Mouse (Mus musculus) layer of hippocampus, adult 9-10 months (tissue): ENCODE measurements at regions not wholly inside any gene's neighbourhood (a gene's known extent, or its start where the extent isn't known, plus 50 kb on each side); places are given as distances from the start of the nearest gene placed in this dataset.
A peak's percentile ranks its signal among the peaks of the same experiment; 100 is the strongest.
"Not testable (repeated sequence)": the region's sequence is repeated elsewhere in the genome, so short reads cannot be mapped to it uniquely, and the experiment has no call there.

Experiments used
- DNase-seq: peaks from one replicate; pipeline ENCODE4 v3.0.0; 2022; ENCODE audit warnings: low spot score

DNA sequence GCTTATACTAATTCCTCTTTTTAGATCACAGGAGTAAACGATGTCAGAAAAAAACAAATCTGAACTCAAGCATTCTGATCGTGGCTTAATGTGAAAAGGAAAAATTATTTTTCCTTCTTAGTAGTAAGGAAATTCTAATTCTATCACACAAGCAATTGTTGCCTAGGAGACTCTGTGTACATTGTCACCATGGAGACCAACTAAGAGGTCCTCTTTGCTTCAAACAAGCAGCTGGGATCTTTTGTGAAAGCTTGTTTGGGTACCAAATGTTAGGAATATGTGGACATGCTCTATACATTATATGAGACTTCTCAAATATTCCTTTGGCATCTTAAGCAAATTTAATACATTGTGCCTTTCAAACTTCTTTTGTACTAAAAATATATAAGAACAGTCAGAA is 345.9 kb upstream of the Atp10a start:
- peak; percentile 21 for DNase-seq

- no peak for DNase-seq
Observed at GRCm38 (mm10) chr7:58322381-58322780, 333.6 kb upstream of the Atp10a start.

- DNase-seq, result no peak
Observed at GRCm38 (mm10) chr7:58367384-58367783, 288.6 kb upstream of the Atp10a start.

DNA sequence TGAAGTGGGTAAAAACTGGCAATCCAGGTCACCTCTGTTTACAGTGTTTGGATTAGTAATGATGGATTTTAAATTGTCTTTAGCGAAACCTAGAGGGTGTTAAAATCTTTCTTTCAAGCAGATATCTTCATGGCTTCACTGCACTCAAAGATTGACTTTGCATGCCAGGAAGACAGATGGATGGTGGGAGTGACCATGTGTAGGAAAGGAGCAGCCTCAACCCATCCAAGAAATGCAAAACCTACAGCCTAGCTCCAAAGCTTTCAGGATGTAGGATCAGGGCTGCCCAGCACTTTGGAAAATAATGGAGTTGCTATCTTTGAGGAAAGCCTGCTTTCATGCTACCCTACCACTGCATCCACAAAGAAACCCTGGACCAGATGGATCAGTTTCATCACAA is 272.6 kb upstream of the Atp10a start:
- peak; percentile 44 for DNase-seq

DNA sequence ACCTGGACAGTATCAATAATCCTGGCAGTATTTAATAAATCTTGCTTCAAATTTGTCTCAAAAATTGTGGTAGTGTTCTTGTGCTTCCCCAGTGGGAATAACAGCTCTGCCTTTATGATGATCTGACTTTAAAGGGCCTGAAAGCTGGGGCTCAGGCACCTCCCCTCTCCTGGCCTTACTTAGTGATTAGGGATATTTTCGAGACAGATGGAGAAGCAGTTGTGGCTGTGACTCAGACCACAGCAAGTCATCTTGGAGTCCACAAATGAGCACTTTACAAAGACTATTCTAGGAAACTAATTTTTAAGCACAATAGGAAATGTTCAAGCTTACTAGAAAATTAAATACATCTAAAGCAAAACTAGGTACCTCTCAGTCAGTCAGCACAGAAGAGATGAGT is 267.6 kb upstream of the Atp10a start:
- no peak for DNase-seq

GRCm38 (mm10) chr7:58392391-58393115 is 263.4 kb upstream of the Atp10a start:
- DNase-seq, result no peak

DNA sequence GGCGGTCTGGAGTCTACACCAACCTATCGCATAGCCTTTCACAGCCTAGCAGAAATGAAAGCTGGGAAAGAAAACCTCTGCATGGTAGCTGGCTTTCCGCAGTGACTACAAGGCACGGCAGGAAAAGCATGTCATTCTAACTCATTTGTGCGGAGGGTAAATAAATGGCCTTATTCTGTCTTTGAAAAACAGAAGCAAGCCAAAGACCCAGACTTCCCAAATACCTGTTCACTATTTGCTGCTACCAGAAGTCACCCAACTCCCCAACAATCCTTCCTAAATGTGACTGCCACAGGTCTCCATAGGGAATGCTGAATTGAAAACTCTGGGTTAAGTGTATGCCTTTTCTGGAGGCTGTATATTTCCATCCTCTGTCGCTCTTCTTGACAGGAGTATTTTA is 258.0 kb upstream of the Atp10a start:
- no peak for DNase-seq

DNA sequence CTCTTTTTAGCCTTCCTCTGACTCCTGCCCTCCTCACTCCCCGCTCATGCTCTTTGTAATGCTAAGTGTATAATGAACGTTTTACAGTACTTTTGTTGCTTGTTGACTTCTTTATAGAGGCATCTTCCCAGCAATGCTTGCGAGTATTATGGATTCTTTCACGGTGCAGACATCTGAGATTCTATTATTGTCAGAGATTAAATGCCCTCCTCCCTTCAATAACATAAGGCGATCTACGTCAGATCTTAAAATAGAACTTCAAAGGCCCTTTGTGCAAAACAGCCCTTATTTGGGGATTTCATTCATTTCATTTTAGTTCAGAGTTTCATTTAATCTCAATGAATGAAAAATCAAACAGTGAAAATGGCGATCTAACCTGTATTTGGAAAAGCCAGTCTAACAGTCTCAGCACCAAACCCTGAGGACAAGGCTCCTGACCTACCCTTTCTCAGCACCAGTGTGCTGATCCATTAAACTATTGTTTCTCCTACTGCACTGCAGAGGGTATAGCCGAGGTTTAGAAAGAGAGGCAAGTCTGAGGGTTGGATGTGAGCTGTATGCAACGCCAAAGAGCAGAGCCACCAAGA is 257.3 kb upstream of the Atp10a start:
- no peak for DNase-seq

- DNase-seq, result peak; percentile 90
Observed at GRCm38 (mm10) chr7:58399145-58399604, 256.8 kb upstream of the Atp10a start.

GRCm38 (mm10) chr7:58399651-58400050 is 256.3 kb upstream of the Atp10a start:
- DNase-seq, result peak; percentile 31

- no peak for DNase-seq
Observed at GRCm38 (mm10) chr7:58400594-58400993, 255.4 kb upstream of the Atp10a start.

- DNase-seq, result no peak
Observed at GRCm38 (mm10) chr7:58436888-58437625, 218.9 kb upstream of the Atp10a start.

DNA sequence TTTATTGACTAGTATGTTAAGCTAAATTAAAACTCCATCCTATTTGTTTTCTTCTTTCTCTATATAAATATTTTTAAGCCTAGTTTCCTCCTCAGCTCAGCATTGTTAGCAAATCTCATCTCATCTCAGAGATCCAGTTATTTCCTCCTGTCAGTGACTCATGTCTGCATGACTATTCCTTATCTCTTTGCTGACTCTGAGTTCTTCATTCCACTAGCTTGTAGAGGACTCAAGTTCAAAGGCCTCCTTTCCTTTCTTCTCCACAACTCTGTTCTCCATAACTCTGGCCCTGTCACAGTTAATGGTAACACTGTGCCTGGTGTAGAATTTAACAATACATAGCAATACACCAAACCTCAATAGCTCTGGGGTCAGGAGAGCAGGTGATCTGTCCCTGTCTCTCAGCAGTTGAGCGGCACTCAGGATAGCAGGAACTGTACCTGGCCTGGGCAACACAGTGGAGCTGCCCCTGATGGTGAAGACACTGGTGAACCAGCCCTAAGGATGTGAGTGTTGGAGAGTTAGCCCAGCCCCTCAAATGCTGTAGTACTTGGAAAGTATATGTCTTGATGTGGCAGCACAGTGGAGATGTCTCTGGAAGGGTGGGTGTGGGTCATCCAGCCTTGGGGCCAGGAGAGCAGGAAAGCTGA is 213.3 kb upstream of the Atp10a start:
- no peak for DNase-seq

DNA sequence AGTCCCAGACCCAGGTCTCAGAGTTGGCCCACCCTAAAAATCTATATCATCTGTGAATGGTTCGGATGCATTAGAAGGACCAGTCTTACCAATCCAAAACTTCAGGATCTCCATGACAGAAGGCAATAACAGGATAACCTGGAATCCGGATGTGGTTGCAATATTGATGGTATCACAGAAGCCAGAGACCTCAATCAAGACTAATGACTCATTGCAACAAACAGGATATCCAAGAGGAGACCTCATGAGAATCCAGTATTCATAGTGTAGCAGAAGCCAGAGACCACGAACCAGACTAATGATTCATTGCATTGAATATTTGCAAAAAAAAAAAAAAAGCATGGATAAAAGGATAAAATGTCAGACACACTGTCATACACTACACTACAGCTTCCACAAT is 212.7 kb upstream of the Atp10a start:
- DNase-seq, result no peak

- no peak for DNase-seq
Observed at GRCm38 (mm10) chr7:58445781-58446180, 210.2 kb upstream of the Atp10a start.

GRCm38 (mm10) chr7:58446261-58446660 is 209.7 kb upstream of the Atp10a start:
- no peak for DNase-seq

DNA sequence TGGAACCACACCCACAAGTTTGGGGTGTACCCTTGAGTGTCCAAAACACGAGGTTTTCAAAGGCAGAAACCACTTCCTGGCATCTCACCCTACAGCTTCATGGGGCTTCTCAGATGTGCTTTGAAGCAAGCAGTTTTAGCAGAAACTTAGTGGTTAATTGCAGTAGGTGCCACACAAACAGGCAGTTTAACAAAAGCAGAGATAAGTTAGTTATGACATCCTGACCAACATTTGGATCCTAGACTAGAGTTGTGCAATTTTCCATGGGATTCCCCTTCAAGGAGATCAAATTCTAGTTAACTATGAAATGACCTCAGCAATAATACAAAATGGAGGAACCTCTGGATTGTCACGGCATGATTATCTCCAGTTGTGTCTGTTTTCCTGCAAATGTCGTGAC is 207.2 kb upstream of the Atp10a start:
- DNase-seq, result no peak

- DNase-seq, result no peak
Observed at GRCm38 (mm10) chr7:58451981-58452380, 204.0 kb upstream of the Atp10a start.

GRCm38 (mm10) chr7:58458146-58458545 is 197.8 kb upstream of the Atp10a start:
- DNase-seq, result not testable (repeated sequence)

DNA sequence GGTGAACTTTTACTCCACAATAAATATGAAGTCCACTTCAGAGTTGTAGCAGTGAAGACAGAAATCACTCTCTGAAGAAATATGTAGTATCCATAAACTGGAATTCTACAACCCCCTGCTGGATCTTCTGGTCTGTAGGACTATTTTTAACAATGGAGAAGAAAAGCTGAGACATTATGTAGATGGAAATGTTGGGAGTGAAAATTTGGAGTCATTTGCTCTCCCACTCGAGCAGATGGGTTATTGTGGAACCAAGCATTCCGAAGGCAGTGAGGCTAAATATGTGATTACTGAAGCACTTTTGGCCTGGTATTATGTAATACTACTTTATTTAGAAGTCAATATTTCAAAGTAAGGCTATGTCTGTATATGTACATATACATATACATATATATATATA is 195.0 kb upstream of the Atp10a start:
- peak; percentile 18 for DNase-seq

DNA sequence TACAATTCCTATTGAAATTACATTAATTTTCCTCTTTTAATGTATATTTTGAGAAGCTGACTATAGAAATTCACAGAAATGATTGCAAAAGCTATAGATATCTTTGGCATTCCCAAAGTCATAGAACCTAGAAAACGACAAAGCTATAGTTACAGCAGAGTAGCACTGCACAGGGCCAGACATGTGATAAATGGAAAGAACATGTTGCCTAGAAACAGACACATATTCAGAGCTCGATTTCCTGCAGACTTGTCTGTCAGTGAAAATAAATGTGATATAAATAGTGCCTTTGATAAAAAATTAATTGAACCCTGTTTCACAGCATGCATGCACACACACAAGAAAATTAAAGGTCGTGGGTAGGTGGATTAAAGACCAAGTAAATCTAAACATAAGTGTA is 182.8 kb upstream of the Atp10a start:
- no peak for DNase-seq

- no peak for DNase-seq
Observed at GRCm38 (mm10) chr7:58475139-58475538, 180.8 kb upstream of the Atp10a start.

- no peak for DNase-seq
Observed at GRCm38 (mm10) chr7:58488250-58488649, 167.7 kb upstream of the Atp10a start.
